Mouse (Mus musculus): ENCODE measurements around the gene Gsta3. TPM values are rescaled to one million over a fixed set of nuclear protein-coding genes. Genes with fewer than 3 reads are reported as not detected.

The Gsta3 gene
- polyA plus RNA-seq, 1 experiment, result 1.8 TPM

DNA sequence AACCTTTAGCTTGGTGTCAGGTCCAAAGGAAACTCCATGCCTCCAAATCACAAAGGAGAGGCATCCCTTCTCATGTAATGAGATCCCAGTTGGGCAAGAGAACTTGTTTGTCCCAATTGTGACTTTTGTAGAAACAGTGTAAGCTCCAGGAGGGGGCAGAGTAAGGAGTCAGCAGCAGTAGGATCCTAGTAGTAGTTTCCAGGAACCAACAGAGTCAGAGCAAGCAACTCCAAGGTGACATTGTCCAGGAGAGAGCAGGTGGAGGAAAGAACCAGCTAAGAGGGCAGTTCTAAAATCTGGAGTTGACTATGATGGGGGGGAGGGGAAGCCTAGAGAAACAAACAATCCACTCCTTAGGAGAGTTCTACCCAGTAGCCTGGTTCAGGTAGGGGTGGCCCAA lies 7.5 kb downstream of the Gsta3 start:
- Histone ChIP-seq H3K27ac (ENCODE audit: insufficient read depth, low read length) (no peak overlapping the region), H3K4me1 (ENCODE audit: control insufficient read depth, insufficient read depth, insufficient read length) (no peaks in the 10 kb centered on the region), H3K27me3 (ENCODE audit: control insufficient read depth, insufficient read depth, low read length) (no peaks in the 10 kb centered on the region), H3K4me3 (ENCODE audit: extremely low read depth, insufficient read depth, insufficient read length) (no peak overlapping the region), H3K36me3 (ENCODE audit: control insufficient read depth, insufficient read depth, low read length) (no peaks in the 10 kb centered on the region)
- TF ChIP-seq POLR2A (IDR thresholded peaks at IDR 0.05; ENCODE audit: low read depth, low read length) (no peak), CTCF (IDR thresholded peaks at IDR 0.05; ENCODE audit: extremely low read depth, insufficient read depth, insufficient read length, insufficient replicate concordance) (no peak)
- DNase-seq (ENCODE audit: low read depth in 1 of 2, low spot score in 2 of 2), result no peak

DNA sequence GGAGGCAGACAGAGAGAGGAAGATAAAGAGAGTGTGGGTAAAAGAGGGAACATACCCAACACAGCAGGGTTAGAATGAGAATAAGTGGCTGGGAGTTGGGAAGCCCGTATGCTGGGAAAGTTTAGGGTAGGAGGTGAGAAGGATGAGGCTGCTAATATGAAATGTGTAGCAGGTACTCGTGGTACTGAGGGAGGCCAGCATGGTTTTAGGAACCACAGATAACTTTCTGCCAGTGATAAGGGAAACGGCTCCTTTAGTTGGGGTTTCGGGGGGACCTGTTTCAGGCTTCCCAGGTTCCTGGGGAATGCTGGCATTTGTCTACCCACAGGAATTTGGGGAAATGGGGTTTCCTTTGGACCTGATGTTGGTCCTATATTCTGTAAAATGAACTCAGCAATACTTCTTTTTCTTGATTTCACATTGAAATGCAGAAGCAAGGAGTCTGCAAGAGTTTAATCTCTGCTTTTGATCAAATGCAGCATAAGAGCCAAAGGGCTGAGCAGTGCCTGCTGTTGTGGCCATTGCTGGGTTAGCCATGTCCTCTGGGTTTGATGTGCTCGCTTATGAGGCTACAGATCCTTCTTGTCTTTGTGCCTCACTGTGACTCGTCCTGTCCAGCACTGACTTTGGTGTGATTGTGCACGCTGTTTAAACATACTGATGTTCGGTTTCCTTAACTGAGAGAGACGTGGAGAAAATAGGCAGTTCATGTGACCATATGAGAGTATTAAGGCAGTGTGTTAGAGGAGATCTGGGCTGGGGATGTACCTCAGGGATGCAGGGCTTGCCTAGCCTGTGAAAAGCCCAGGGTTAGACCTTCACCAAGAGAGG lies 8.4 kb downstream of the Gsta3 start:
- Histone ChIP-seq H3K27me3 (ENCODE audit: control insufficient read depth, insufficient read depth, low read length) (no peaks in the 10 kb centered on the region), H3K4me1 (ENCODE audit: control insufficient read depth, insufficient read depth, insufficient read length) (no peaks in the 10 kb centered on the region), H3K27ac (ENCODE audit: insufficient read depth, low read length) (no peak overlapping the region), H3K36me3 (ENCODE audit: control insufficient read depth, insufficient read depth, low read length) (no peaks in the 10 kb centered on the region), H3K4me3 (ENCODE audit: extremely low read depth, insufficient read depth, insufficient read length) (no peak overlapping the region)
- 77% methylated on average over 9 of the region's 9 CpGs for WGBS
- no peak for DNase-seq (ENCODE audit: low read depth in 1 of 2, low spot score in 2 of 2)
- TF ChIP-seq CTCF (IDR thresholded peaks at IDR 0.05; ENCODE audit: extremely low read depth, insufficient read depth, insufficient read length, insufficient replicate concordance) (no peak), POLR2A (IDR thresholded peaks at IDR 0.05; ENCODE audit: low read depth, low read length) (no peak)

DNA sequence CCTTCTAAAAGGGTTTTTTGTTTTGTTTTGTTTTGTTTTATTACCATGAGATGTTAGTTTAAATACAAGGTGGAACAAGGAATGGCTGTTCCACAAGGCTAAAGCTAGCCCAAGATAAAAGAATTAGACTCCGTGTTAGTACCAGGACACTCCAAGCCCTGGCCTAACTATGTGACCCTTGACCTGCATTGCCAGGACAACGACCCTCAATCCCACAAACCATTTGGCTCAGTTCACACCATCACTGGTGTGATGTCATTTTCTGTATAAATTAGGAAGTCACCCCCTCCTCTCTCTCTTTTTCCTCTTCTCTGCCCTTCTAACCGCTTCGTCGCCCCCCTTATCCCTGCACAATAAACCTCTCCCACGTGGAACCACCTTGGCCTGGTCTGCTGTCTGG lies 11.3 kb downstream of the Gsta3 start:
- no peaks in the 10 kb centered on the region for H3K27me3 ChIP-seq (ENCODE audit: control insufficient read depth, insufficient read depth, low read length)
- no peak overlapping the region for H3K4me3 ChIP-seq (ENCODE audit: extremely low read depth, insufficient read depth, insufficient read length)
- H3K4me1 ChIP-seq (ENCODE audit: control insufficient read depth, insufficient read depth, insufficient read length), result no peaks in the 10 kb centered on the region
- no peaks in the 10 kb centered on the region for H3K36me3 ChIP-seq (ENCODE audit: control insufficient read depth, insufficient read depth, low read length)
- H3K27ac ChIP-seq (ENCODE audit: insufficient read depth, low read length), result no peak overlapping the region
- no peak for TF ChIP-seq CTCF (IDR thresholded peaks at IDR 0.05; ENCODE audit: extremely low read depth, insufficient read depth, insufficient read length, insufficient replicate concordance)
- TF ChIP-seq POLR2A (IDR thresholded peaks at IDR 0.05; ENCODE audit: low read depth, low read length), result no peak
- no peak for DNase-seq (ENCODE audit: low read depth in 1 of 2, low spot score in 2 of 2)
- WGBS, result 86% methylated on average over 6 of the region's 6 CpGs

DNA sequence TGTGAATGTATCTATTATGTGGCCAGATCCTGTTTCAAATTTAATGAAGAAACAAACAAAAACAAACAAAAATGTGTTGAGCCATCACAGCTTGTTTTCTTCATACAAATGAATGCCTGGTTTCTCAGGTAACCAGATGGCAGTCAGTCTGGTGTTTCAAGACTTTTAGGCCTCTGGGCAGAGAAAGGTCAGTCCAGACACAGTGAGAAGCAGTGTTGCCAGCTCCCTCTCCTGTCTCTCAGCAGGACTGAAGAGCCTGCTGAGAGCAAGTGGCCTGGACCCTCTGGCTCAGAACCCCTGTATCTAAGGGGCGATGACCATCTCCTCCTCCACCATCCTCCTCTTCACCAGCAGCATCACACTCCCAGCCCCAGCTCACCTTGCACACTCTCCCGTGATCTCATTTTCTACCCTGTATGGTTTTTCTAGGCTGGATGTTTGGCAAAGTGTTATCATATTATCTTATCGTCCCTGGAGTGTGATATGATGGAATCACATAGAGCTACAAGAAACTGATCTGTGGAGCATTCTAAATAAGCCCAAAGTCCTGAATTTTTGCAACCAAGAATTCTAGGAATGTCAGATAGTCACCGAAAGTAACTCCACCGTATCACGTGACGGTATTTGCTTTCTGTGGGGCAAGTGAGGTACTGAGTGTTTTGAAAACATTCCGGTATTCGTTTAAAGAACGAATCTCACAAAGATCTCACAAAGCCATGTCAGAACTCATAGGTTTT lies 12.3 kb downstream of the Gsta3 start:
- H3K36me3 ChIP-seq (ENCODE audit: control insufficient read depth, insufficient read depth, low read length), result no peaks in the 10 kb centered on the region
- H3K27me3 ChIP-seq (ENCODE audit: control insufficient read depth, insufficient read depth, low read length), result no peaks in the 10 kb centered on the region
- no peak for TF ChIP-seq POLR2A (IDR thresholded peaks at IDR 0.05; ENCODE audit: low read depth, low read length)
- no peak for TF ChIP-seq CTCF (IDR thresholded peaks at IDR 0.05; ENCODE audit: extremely low read depth, insufficient read depth, insufficient read length, insufficient replicate concordance)
- no peak overlapping the region for H3K4me3 ChIP-seq (ENCODE audit: extremely low read depth, insufficient read depth, insufficient read length)
- H3K27ac ChIP-seq (ENCODE audit: insufficient read depth, low read length), result no peak overlapping the region
- H3K4me1 ChIP-seq (ENCODE audit: control insufficient read depth, insufficient read depth, insufficient read length), result no peaks in the 10 kb centered on the region
- DNase-seq (ENCODE audit: low read depth in 1 of 2, low spot score in 2 of 2), result no peak
- WGBS, result 91% methylated on average over 10 of the region's 10 CpGs

DNA sequence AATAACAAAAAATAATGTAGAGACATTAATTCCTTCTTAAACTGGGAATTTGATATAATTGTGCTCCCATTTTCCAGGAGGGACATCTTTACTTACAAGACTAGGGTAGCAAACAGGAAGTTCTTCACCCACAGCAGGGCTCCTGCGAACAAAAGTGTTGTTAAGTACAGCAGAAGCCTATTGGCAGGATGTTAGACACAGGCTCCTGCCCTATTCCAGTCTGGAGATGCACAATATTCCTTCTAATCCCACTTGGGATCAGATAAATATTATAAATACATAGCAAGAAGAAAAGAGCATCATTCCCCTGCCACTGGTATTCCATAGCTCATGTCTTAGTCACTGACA lies 12.9 kb downstream of the Gsta3 start:
- no peaks in the 10 kb centered on the region for H3K36me3 ChIP-seq (ENCODE audit: control insufficient read depth, insufficient read depth, low read length)
- no peak for TF ChIP-seq CTCF (IDR thresholded peaks at IDR 0.05; ENCODE audit: extremely low read depth, insufficient read depth, insufficient read length, insufficient replicate concordance)
- no peak for TF ChIP-seq POLR2A (IDR thresholded peaks at IDR 0.05; ENCODE audit: low read depth, low read length)
- no peak for DNase-seq (ENCODE audit: low read depth in 1 of 2, low spot score in 2 of 2)
- no peak overlapping the region for H3K4me3 ChIP-seq (ENCODE audit: extremely low read depth, insufficient read depth, insufficient read length)
- H3K27ac ChIP-seq (ENCODE audit: insufficient read depth, low read length), result no peak overlapping the region
- 75% methylated on average over 1 of the region's 1 CpGs for WGBS
- no peaks in the 10 kb centered on the region for H3K4me1 ChIP-seq (ENCODE audit: control insufficient read depth, insufficient read depth, insufficient read length)
- H3K27me3 ChIP-seq (ENCODE audit: control insufficient read depth, insufficient read depth, low read length), result no peaks in the 10 kb centered on the region

DNA sequence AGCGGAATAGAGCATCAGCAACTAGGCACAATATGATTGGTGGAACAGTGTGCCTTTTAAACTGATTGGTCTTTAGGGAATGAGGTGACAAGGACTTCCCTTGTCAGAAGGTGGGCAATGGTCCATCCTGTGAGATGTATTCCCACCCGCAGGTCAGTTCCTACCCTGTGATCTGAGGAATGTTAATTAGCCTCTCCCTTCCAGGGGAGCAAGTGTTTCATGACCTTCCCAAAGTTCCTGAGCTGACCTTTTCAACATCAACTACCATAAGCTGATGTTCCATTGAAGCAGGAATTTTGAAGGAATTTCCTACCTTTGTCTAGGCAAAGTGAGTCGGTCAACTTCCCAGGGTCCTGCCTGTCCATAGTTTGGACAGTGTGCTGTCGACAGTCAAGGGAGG lies 13.5 kb downstream of the Gsta3 start:
- WGBS, result 81% methylated on average over 4 of the region's 4 CpGs

More for the DNA sequence above, 13.5 kb downstream of the Gsta3 start:
- DNase-seq (ENCODE audit: low read depth in 1 of 2, low spot score in 2 of 2), result no peak
- Histone ChIP-seq H3K4me3 (ENCODE audit: extremely low read depth, insufficient read depth, insufficient read length) (no peak overlapping the region), H3K4me1 (ENCODE audit: control insufficient read depth, insufficient read depth, insufficient read length) (no peaks in the 10 kb centered on the region), H3K27me3 (ENCODE audit: control insufficient read depth, insufficient read depth, low read length) (no peaks in the 10 kb centered on the region), H3K36me3 (ENCODE audit: control insufficient read depth, insufficient read depth, low read length) (no peaks in the 10 kb centered on the region), H3K27ac (ENCODE audit: insufficient read depth, low read length) (no peak overlapping the region)
- TF ChIP-seq CTCF (IDR thresholded peaks at IDR 0.05; ENCODE audit: extremely low read depth, insufficient read depth, insufficient read length, insufficient replicate concordance), result no peak
- TF ChIP-seq POLR2A (IDR thresholded peaks at IDR 0.05; ENCODE audit: low read depth, low read length), result no peak
